Mouse (Mus musculus): ENCODE data around the gene Clcn2. TPM values are rescaled to one million over a fixed set of nuclear protein-coding genes. Genes with fewer than 3 reads are reported as not detected.
"Not testable (repeated sequence)": the region's sequence is repeated elsewhere in the genome, so short reads cannot be mapped to it uniquely, and the experiment has no call there.

The Clcn2 gene
- polyA plus RNA-seq, 1 experiment = not detected

DNA sequence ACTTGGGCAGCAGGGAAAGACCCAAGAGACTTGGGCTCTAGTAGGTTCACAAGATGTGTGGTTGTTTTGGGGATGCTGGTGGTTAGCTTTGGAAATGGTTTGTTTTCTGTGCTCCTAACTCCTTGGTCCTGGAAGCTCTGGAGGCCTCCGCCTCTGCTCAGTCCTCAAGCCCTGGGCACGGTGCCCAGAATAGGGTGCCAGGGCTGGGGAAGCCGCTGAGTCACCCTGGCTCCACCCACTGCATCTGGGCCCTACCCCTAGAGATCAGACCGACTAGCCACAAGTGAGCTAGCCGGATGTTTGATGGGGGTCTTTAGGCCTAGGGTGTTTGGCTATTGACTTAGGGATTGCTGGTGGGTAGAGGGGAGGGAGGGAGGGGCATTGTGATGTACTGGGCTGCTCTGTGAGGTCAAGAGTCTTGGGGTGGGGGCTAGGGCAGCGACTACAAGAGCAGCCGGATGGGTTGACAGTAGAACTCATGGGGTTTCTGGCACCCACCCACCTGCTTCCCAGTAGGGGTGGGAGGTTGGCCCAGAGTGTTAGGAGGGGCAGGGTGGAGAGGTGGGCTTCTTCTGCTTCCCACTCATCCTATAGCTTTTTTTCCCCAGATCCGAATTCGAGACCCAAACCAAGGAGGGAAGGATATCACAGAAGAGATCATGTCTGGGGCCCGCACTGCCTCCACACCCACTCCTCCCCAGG is 39.4 kb downstream of the Clcn2 start:
- peaks cover 18% of the 10 kb centered on the region for H3K4me1 ChIP-seq (ENCODE audit: control insufficient read depth, insufficient read depth, low read length)
- H3K4me3 ChIP-seq (ENCODE audit: insufficient read depth, low read depth, low read length) = no peak overlapping the region
- 38% methylated on average over 10 of the region's 10 CpGs for WGBS
- TF ChIP-seq POLR2A (IDR thresholded peaks at IDR 0.05; ENCODE audit: insufficient read depth, low read depth, low read length) = no peak
- no peak for TF ChIP-seq CTCF (IDR thresholded peaks at IDR 0.05; ENCODE audit: insufficient read depth, low read depth, low read length)
- H3K27ac ChIP-seq (ENCODE audit: insufficient read depth, low read depth, low read length) = no peak overlapping the region

- 74% methylated on average over 5 of the region's 5 CpGs for WGBS
- peaks cover 18% of the 10 kb centered on the region for H3K4me1 ChIP-seq (ENCODE audit: control insufficient read depth, insufficient read depth, low read length)
- no peak for TF ChIP-seq CTCF (IDR thresholded peaks at IDR 0.05; ENCODE audit: insufficient read depth, low read depth, low read length)
- no peak for TF ChIP-seq POLR2A (IDR thresholded peaks at IDR 0.05; ENCODE audit: insufficient read depth, low read depth, low read length)
- H3K4me3 ChIP-seq (ENCODE audit: insufficient read depth, low read depth, low read length) = no peak overlapping the region
- no peak overlapping the region for H3K27ac ChIP-seq (ENCODE audit: insufficient read depth, low read depth, low read length)
Observed at GRCm38 (mm10) chr16:20677380-20677779, 40.2 kb downstream of the Clcn2 start.

- Histone ChIP-seq H3K27ac (ENCODE audit: insufficient read depth, low read depth, low read length) (no peak overlapping the region), H3K4me1 (ENCODE audit: control insufficient read depth, insufficient read depth, low read length) (peaks cover 18% of the 10 kb centered on the region), H3K4me3 (ENCODE audit: insufficient read depth, low read depth, low read length) (no peak overlapping the region)
- TF ChIP-seq POLR2A (IDR thresholded peaks at IDR 0.05; ENCODE audit: insufficient read depth, low read depth, low read length) (no peak), CTCF (IDR thresholded peaks at IDR 0.05; ENCODE audit: insufficient read depth, low read depth, low read length) (no peak)
- WGBS = 80% methylated on average over 4 of the region's 4 CpGs
Observed at GRCm38 (mm10) chr16:20676702-20677101, 40.8 kb downstream of the Clcn2 start.

DNA sequence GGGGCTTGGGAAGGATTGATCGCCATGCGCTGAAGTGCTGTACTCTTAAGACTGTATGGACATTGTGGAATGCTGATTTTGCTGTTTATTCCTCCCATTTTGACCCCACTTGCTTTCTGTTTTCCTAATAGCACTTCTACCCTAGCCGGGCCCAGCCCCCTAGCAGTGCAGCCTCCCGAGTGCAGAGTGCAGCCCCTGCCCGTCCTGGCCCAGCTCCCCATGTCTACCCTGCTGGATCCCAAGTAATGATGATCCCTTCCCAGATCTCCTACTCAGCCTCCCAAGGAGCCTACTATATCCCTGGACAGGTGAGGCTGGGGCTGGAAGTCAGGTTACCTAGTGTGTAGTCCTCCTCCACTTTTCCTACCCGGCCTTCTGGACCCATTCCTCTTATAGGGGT is 42.3 kb downstream of the Clcn2 start:
- TF ChIP-seq CTCF (IDR thresholded peaks at IDR 0.05; ENCODE audit: insufficient read depth, low read depth, low read length) (no peak), POLR2A (IDR thresholded peaks at IDR 0.05; ENCODE audit: insufficient read depth, low read depth, low read length) (no peak)
- Histone ChIP-seq H3K4me1 (ENCODE audit: control insufficient read depth, insufficient read depth, low read length) (peaks cover 18% of the 10 kb centered on the region), H3K27ac (ENCODE audit: insufficient read depth, low read depth, low read length) (no peak overlapping the region), H3K4me3 (ENCODE audit: insufficient read depth, low read depth, low read length) (no peak overlapping the region)
- 89% methylated on average over 6 of the region's 6 CpGs for WGBS

- Histone ChIP-seq H3K4me3 (ENCODE audit: insufficient read depth, low read depth, low read length) (peak overlapping the region; percentile 98), H3K4me1 (ENCODE audit: control insufficient read depth, insufficient read depth, low read length) (peaks cover 18% of the 10 kb centered on the region), H3K27ac (ENCODE audit: insufficient read depth, low read depth, low read length) (no peak overlapping the region)
- WGBS = 4% methylated on average over 14 of the region's 14 CpGs
- TF ChIP-seq POLR2A (IDR thresholded peaks at IDR 0.05; ENCODE audit: insufficient read depth, low read depth, low read length) (no peak), CTCF (IDR thresholded peaks at IDR 0.05; ENCODE audit: insufficient read depth, low read depth, low read length) (no peak)
Observed at GRCm38 (mm10) chr16:20673706-20674303, 43.7 kb downstream of the Clcn2 start.

- peak overlapping the region; percentile 98 for H3K4me3 ChIP-seq (ENCODE audit: insufficient read depth, low read depth, low read length)
- H3K27ac ChIP-seq (ENCODE audit: insufficient read depth, low read depth, low read length) = no peak overlapping the region
- peaks cover 18% of the 10 kb centered on the region for H3K4me1 ChIP-seq (ENCODE audit: control insufficient read depth, insufficient read depth, low read length)
- WGBS = under 1% methylated on average over 77 of the region's 78 CpGs
- TF ChIP-seq CTCF (IDR thresholded peaks at IDR 0.05; ENCODE audit: insufficient read depth, low read depth, low read length) = no peak
- TF ChIP-seq POLR2A (IDR thresholded peaks at IDR 0.05; ENCODE audit: insufficient read depth, low read depth, low read length) = no peak
Observed at GRCm38 (mm10) chr16:20672965-20673705, 44.4 kb downstream of the Clcn2 start.

DNA sequence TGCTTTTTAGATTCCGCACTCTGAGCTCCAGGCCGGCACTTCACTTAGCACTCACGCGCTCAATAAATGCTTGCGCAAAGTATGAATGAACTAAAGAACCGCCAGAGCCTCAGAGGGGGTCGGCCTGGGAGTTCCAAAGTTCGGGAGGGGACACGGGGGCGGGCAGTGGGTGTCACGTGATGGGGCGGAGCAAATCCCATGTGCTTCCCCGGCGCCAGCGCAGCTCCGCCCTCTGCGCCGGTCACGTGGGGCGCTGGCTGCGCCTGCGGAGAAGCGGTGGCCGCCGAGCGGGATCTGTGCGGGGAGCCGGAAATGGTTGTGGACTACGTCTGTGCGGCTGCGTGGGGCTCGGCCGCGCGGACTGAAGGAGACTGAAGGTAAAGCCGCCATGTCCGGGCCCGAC is 45.0 kb downstream of the Clcn2 start:
- under 1% methylated on average over 33 of the region's 38 CpGs for WGBS
- TF ChIP-seq POLR2A (IDR thresholded peaks at IDR 0.05; ENCODE audit: insufficient read depth, low read depth, low read length) = peak; percentile 54
- no peak for TF ChIP-seq CTCF (IDR thresholded peaks at IDR 0.05; ENCODE audit: insufficient read depth, low read depth, low read length)
- H3K27ac ChIP-seq (ENCODE audit: insufficient read depth, low read depth, low read length) = no peak overlapping the region

GRCm38 (mm10) chr16:20671886-20672285 is 45.7 kb downstream of the Clcn2 start:
- WGBS = 19% methylated on average over 6 of the region's 6 CpGs
- no peak for TF ChIP-seq CTCF (IDR thresholded peaks at IDR 0.05; ENCODE audit: insufficient read depth, low read depth, low read length)
- no peak for TF ChIP-seq POLR2A (IDR thresholded peaks at IDR 0.05; ENCODE audit: insufficient read depth, low read depth, low read length)
- Histone ChIP-seq H3K4me3 (ENCODE audit: insufficient read depth, low read depth, low read length) (no peak overlapping the region), H3K4me1 (ENCODE audit: control insufficient read depth, insufficient read depth, low read length) (peaks cover 12% of the 10 kb centered on the region), H3K27ac (ENCODE audit: insufficient read depth, low read depth, low read length) (no peak overlapping the region)

More for the DNA sequence above, 45.0 kb downstream of the Clcn2 start:
- Histone ChIP-seq H3K4me3 (ENCODE audit: insufficient read depth, low read depth, low read length) (peak overlapping the region; percentile 98), H3K4me1 (ENCODE audit: control insufficient read depth, insufficient read depth, low read length) (peaks cover 17% of the 10 kb centered on the region)

- Histone ChIP-seq H3K4me1 (ENCODE audit: control insufficient read depth, insufficient read depth, low read length) (peaks cover 11% of the 10 kb centered on the region), H3K27ac (ENCODE audit: insufficient read depth, low read depth, low read length) (no peak overlapping the region), H3K4me3 (ENCODE audit: insufficient read depth, low read depth, low read length) (no peak overlapping the region)
Observed at GRCm38 (mm10) chr16:20670291-20670690, 47.3 kb downstream of the Clcn2 start.

DNA sequence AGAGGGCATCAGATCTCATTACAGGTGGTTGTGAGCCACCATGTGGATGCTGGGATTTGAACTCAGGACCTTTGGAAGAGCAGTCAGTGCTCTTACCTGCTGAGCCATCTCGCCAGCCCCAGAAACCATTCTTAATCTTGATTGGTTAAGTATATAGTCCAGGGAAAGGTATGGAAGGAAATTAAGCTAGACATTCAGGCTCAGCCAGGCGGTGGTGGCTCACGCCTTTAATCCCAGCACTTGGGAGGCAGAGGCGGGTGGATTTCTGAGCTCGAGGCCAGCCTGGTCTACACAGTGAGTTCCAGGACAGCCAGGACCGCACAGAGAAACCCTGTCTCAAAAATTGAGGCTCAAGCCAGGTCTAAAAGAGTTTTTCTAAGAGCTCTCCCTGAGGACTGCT is 49.5 kb downstream of the Clcn2 start, which contains the start of gene Eif4g1:
Gene Eif4g1 (plus strand): TSS at position 301 of the 400 bp plus-strand sequence.
- WGBS = 98% methylated on average over 5 of the region's 6 CpGs
- not testable (repeated sequence) for H3K4me1 ChIP-seq (ENCODE audit: control insufficient read depth, insufficient read depth, low read length); H3K27ac ChIP-seq (ENCODE audit: insufficient read depth, low read depth, low read length); H3K4me3 ChIP-seq (ENCODE audit: insufficient read depth, low read depth, low read length)

More at GRCm38 (mm10) chr16:20670291-20670690, 47.3 kb downstream of the Clcn2 start:
- 90% methylated on average over 3 of the region's 3 CpGs for WGBS
- TF ChIP-seq POLR2A (IDR thresholded peaks at IDR 0.05; ENCODE audit: insufficient read depth, low read depth, low read length) (no peak), CTCF (IDR thresholded peaks at IDR 0.05; ENCODE audit: insufficient read depth, low read depth, low read length) (no peak)
